Mouse (Mus musculus) limb, embryonic 12.5 days (tissue): ENCODE measurements around the gene Tmcc3. TPM values are rescaled to one million over a fixed set of nuclear protein-coding genes. Genes with fewer than 3 reads are reported as not detected.
"Not testable (repeated sequence)": the region's sequence is repeated elsewhere in the genome, so short reads cannot be mapped to it uniquely, and the experiment has no call there.

Source experiments
- ATAC-seq: fragments of 200-750 bp; cut with Nextera tagmentation; 2 replicates; pipeline ENCODE4 v1.8.0; 2017; ENCODE audit warnings: low read depth, moderate TSS enrichment; ENCODE audit not compliant: insufficient number of reproducible peaks, insufficient read depth, low FRiP score, low TSS enrichment
- H3K27ac ChIP-seq: fragments of 300-500 bp; sonication (generic); 2 replicates; pipeline ENCODE4 v1.5.1; 2016; ENCODE audit warnings: mild to moderate bottlenecking, moderate library complexity
- H3K27me3 ChIP-seq: fragments of 300-500 bp; sonication (generic); 2 replicates; pipeline ENCODE4 v1.6.1; 2016; ENCODE audit warnings: mild to moderate bottlenecking, moderate library complexity
- H3K36me3 ChIP-seq: fragments of 300-500 bp; sonication (generic); 2 replicates; pipeline ENCODE4 v1.6.1; 2016; ENCODE audit warnings: mild to moderate bottlenecking, moderate library complexity
- H3K4me1 ChIP-seq: fragments of 300-500 bp; sonication (generic); replicated peaks from 2 replicates; pipeline ENCODE4 v1.6.1; 2016
- H3K4me2 ChIP-seq: fragments of 300-500 bp; sonication (generic); 2 replicates; pipeline ENCODE4 v1.6.1; 2016; ENCODE audit warnings: mild to moderate bottlenecking, moderate library complexity
- H3K4me3 ChIP-seq: fragments of 300-500 bp; sonication (generic); replicated peaks from 2 replicates; pipeline ENCODE4 v1.5.1; 2016; ENCODE audit warnings: mild to moderate bottlenecking
- H3K9ac ChIP-seq: fragments of 300-500 bp; sonication (generic); replicated peaks from 2 replicates; pipeline ENCODE4 v1.6.1; 2016; ENCODE audit warnings: mild to moderate bottlenecking, moderate library complexity
- H3K9me3 ChIP-seq: fragments of 300-500 bp; sonication (generic); 2 replicates; pipeline ENCODE4 v1.6.1; 2016; ENCODE audit warnings: mild to moderate bottlenecking, moderate library complexity
- WGBS: fragments of 180-500 bp; shearing (Covaris S2); methylation state at CpG from one replicate; pipeline ENCODE4 v1.1.7; 2016; 5-methylcytosine and 5-hydroxymethylcytosine counted together
- polyA plus RNA-seq: library from polyadenylated mRNA; unstranded; fragments of >200 nt; fragmentation: Nextera tagmentation; extraction: Ambion mirVana; gene quantifications from 2 replicates; pipeline ENCODE4 v1.2.1, GENCODE M21; 2016

Gene Tmcc3
- polyA plus RNA-seq, 1 experiment from 2014 or later, result 9.5 TPM

DNA sequence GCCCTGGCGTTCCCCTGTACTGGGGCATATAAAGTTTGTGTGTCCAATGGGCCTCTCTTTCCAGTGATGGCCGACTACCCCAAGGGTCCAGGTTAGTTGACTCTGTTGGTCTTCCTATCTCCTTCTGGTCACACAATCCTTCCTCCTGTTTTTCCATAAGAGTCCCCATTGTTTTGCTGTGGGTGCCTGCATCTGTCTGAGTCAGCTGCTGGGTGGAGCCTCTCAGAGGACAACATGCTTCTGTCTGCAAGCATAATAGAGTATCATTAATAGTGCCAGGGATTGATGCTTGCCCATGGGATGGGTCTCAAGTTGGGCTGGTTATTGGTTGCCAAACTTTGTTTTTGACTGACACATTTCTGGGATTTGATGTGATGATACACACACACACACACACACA, 288.1 kb downstream of the Tmcc3 start:
- not testable (repeated sequence) for H3K4me3 ChIP-seq, ATAC-seq, H3K4me1 ChIP-seq, H3K27ac ChIP-seq, H3K9me3 ChIP-seq, H3K36me3 ChIP-seq, H3K4me2 ChIP-seq, H3K27me3 ChIP-seq, H3K9ac ChIP-seq
- WGBS, result 92% methylated on average over 2 of the region's 2 CpGs

- H3K9ac ChIP-seq, result no peak overlapping the region
- WGBS, result 91% methylated on average over 6 of the region's 6 CpGs
- no peaks in the 10 kb centered on the region for H3K4me1 ChIP-seq
- H3K9me3 ChIP-seq, result no peaks in the 10 kb centered on the region
- H3K27ac ChIP-seq, result no peak overlapping the region
- H3K27me3 ChIP-seq, result no peaks in the 10 kb centered on the region
- no peak overlapping the region for H3K4me3 ChIP-seq
- H3K4me2 ChIP-seq, result no peak overlapping the region
- H3K36me3 ChIP-seq, result no peaks in the 10 kb centered on the region
- ATAC-seq, result no peak
Measured at GRCm38 (mm10) chr10:94601034-94601433, 289.3 kb downstream of the Tmcc3 start.

- H3K9ac ChIP-seq, result no peak overlapping the region
- no peaks in the 10 kb centered on the region for H3K27me3 ChIP-seq
- no peak overlapping the region for H3K4me2 ChIP-seq
- H3K36me3 ChIP-seq, result no peaks in the 10 kb centered on the region
- ATAC-seq, result no peak
- H3K9me3 ChIP-seq, result no peaks in the 10 kb centered on the region
- no peaks in the 10 kb centered on the region for H3K4me1 ChIP-seq
- H3K27ac ChIP-seq, result no peak overlapping the region
- no peak overlapping the region for H3K4me3 ChIP-seq
- WGBS, result 89% methylated on average over 4 of the region's 4 CpGs
Measured at GRCm38 (mm10) chr10:94605491-94605890, 293.7 kb downstream of the Tmcc3 start.

DNA sequence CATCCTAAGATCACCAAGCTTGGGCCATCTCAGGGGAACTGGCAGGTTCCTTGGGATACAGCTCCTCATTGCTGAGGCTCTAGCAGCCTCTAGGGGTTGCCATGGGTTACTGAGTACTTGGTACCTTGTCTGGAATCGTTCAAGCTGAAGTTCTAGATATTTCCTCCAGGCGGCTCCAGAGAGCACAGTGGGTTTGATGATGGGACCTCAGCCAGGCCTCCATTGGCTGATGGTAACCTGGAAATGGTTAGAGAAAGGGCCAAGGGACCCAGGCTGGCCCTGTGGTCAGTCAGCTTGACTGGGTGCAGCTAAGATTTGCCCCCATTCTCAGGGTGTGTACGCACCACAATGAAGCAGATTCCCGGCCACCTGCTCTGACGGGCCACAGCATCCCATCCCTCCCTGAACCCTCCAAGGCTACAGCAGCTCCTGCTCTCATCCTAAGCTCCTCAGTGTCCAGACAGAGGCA, 297.6 kb downstream of the Tmcc3 start:
- WGBS, result 50% methylated on average over 5 of the region's 5 CpGs
- ATAC-seq, result no peak

DNA sequence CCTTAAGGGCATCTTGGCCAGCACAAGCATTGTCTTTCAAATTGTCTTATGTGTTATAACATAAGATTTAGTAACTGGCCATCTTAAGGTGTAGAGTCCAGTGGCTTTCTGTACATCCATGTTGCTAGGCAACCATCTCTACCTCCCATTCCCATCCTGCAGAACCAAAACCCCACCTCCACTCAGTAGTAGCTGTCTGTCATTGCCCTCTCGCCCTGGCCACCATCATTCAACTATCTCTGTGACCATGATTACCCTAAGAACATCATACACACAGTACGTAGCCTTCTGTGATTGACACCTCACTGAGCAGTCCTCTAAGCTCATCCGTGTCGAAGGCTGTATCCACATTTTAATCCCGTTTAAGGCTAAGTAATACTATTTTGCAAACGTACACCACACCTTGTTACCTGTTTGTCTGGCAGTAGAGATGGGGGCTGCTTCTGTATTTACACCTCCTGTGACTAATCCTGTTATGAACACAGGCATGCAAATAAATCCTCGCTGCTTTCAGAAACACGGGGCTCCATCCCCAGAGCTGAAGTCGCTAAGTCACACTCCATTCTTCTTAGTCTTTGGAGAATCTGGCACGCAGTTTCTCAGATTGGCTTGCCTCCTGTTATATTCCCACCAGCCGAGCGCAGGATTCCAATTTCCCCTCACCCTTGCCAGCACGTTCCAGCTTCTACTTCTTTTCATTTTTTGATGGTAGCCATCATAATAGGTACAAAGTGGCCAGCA, 299.6 kb downstream of the Tmcc3 start:
- H3K27me3 ChIP-seq, result no peaks in the 10 kb centered on the region
- H3K4me2 ChIP-seq, result no peak overlapping the region
- H3K36me3 ChIP-seq, result no peaks in the 10 kb centered on the region
- no peak overlapping the region for H3K9ac ChIP-seq
- no peak overlapping the region for H3K27ac ChIP-seq
- H3K4me3 ChIP-seq, result no peak overlapping the region
- 78% methylated on average over 13 of the region's 13 CpGs for WGBS
- peaks cover 4% of the 10 kb centered on the region; the same call in 1 of the 2 replicates for H3K4me1 ChIP-seq
- no peaks in the 10 kb centered on the region for H3K9me3 ChIP-seq
- ATAC-seq, result no peak

More for the DNA sequence above, 297.6 kb downstream of the Tmcc3 start:
- Histone ChIP-seq H3K9me3 (no peaks in the 10 kb centered on the region), H3K9ac (no peak overlapping the region), H3K27ac (no peak overlapping the region), H3K27me3 (no peaks in the 10 kb centered on the region), H3K4me2 (no peak overlapping the region), H3K4me1 (peaks cover 4% of the 10 kb centered on the region; the same call in 1 of the 2 replicates), H3K36me3 (no peaks in the 10 kb centered on the region), H3K4me3 (no peak overlapping the region)

DNA sequence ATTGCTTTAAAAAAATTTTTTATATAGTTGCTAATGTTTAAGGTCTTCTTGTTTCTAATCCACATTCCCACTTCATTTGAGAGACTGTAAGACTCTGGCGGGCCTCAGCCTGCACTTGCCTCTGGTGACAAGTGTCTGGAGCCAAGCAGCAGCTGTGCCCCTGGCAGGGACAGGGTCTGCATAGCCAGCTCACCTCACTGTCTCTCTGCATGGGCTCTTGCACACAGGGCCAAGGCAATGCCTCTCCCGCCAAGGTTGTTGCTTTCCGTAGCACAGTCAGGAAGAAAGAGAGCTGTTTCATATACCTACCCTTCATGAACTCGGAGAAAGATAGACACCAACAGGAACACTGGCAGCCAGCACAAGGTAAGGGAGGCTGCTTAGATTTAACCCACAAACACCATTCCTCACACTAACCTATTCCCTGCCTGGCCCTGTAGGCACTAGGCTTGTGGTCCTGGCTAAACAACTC, 300.3 kb downstream of the Tmcc3 start:
- Histone ChIP-seq H3K27me3 (no peaks in the 10 kb centered on the region), H3K9ac (no peak overlapping the region), H3K4me1 (peaks cover 4% of the 10 kb centered on the region; the same call in 1 of the 2 replicates), H3K27ac (no peak overlapping the region), H3K9me3 (no peaks in the 10 kb centered on the region), H3K36me3 (no peaks in the 10 kb centered on the region), H3K4me2 (no peak overlapping the region), H3K4me3 (no peak overlapping the region)
- ATAC-seq, result no peak
- WGBS, result 86% methylated on average over 4 of the region's 4 CpGs

GRCm38 (mm10) chr10:94619586-94619985, 307.8 kb downstream of the Tmcc3 start:
- no peaks in the 10 kb centered on the region for H3K9me3 ChIP-seq
- no peaks in the 10 kb centered on the region for H3K36me3 ChIP-seq
- H3K4me3 ChIP-seq, result no peak overlapping the region
- no peak overlapping the region for H3K9ac ChIP-seq
- peaks cover 9% of the 10 kb centered on the region for H3K4me1 ChIP-seq
- peaks cover 23% of the 10 kb centered on the region for H3K27me3 ChIP-seq
- no peak overlapping the region for H3K27ac ChIP-seq
- no peak overlapping the region for H3K4me2 ChIP-seq
- WGBS, result 90% methylated on average over 5 of the region's 5 CpGs
- no peak for ATAC-seq

GRCm38 (mm10) chr10:94620561-94620960, 308.8 kb downstream of the Tmcc3 start:
- peaks cover 9% of the 10 kb centered on the region for H3K4me1 ChIP-seq
- 65% methylated on average over 6 of the region's 6 CpGs for WGBS
- no peak overlapping the region for H3K4me2 ChIP-seq
- H3K9me3 ChIP-seq, result no peaks in the 10 kb centered on the region
- no peak for ATAC-seq
- H3K27me3 ChIP-seq, result peaks cover 23% of the 10 kb centered on the region
- no peak overlapping the region for H3K9ac ChIP-seq
- H3K27ac ChIP-seq, result no peak overlapping the region
- H3K36me3 ChIP-seq, result no peaks in the 10 kb centered on the region
- H3K4me3 ChIP-seq, result no peak overlapping the region

DNA sequence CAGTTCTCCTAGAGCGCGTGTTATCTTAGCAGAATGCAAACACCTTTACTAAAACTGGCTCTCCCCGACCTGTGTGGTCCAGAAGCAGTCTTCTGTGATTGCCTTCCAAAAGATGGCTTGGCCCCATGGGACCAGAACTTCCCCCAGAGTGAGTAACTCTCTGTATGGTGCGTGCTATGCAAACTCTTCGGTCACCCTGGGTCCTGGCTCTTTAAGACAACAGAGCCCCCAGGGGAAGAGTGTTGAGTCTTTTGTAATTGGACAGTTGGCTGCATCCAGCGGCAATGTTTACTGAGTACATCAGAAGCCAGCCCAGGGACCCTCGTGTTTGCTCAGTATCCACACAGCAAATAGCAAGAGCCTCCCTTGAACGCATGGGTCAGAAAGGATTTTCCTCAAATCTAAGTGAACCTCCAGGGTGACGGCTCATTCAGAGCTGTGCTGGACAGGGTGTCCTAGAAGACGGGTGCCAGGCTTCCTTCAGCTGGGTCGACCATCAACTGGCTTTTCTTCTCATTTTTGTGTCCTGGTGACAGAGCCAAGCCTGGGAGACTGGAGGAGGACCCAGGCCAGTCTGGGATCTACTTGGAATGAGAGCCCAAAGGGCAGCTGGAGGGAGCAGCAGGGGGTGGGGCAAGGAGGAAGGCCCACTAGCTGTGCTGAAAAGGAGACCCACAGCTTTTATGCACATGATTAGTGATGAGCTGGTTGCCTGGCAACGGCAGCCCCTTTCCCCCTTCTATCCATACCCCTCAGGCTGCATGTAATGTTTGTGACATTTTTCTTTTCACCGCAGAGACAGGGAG, 309.9 kb downstream of the Tmcc3 start:
- H3K9ac ChIP-seq, result no peak overlapping the region
- no peak overlapping the region for H3K4me3 ChIP-seq
- H3K4me2 ChIP-seq, result no peak overlapping the region
- H3K36me3 ChIP-seq, result no peaks in the 10 kb centered on the region
- peaks cover 23% of the 10 kb centered on the region for H3K27me3 ChIP-seq
- no peak for ATAC-seq
- H3K27ac ChIP-seq, result no peak overlapping the region
- no peaks in the 10 kb centered on the region for H3K9me3 ChIP-seq
- peaks cover 9% of the 10 kb centered on the region for H3K4me1 ChIP-seq
- 18% methylated on average over 13 of the region's 13 CpGs for WGBS

DNA sequence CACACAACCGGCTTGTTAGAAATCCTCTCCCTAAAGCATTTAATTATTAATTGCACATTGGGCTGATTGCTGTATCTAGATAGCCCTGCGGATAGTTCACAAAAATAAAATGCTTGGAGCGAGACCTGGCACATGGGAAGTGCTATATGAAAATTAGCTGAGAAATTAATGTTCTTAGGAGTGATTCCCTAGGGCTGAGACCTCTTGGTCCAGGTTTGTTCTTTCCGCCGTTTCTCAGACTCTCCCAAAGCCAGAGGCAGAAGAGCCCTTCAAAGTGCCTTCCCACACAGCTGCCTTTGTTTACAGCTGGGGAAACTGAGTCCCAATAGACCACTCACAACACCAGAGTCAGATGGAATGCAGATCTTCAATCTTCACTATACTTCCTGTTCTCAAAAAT, 310.5 kb downstream of the Tmcc3 start:
- ATAC-seq, result no peak
- WGBS, result 46% methylated on average over 5 of the region's 5 CpGs
- H3K9me3 ChIP-seq, result no peaks in the 10 kb centered on the region
- no peak overlapping the region for H3K9ac ChIP-seq
- H3K4me1 ChIP-seq, result peaks cover 9% of the 10 kb centered on the region
- no peak overlapping the region for H3K4me2 ChIP-seq
- H3K4me3 ChIP-seq, result no peak overlapping the region
- no peaks in the 10 kb centered on the region for H3K36me3 ChIP-seq
- no peak overlapping the region for H3K27ac ChIP-seq
- H3K27me3 ChIP-seq, result peaks cover 23% of the 10 kb centered on the region

DNA sequence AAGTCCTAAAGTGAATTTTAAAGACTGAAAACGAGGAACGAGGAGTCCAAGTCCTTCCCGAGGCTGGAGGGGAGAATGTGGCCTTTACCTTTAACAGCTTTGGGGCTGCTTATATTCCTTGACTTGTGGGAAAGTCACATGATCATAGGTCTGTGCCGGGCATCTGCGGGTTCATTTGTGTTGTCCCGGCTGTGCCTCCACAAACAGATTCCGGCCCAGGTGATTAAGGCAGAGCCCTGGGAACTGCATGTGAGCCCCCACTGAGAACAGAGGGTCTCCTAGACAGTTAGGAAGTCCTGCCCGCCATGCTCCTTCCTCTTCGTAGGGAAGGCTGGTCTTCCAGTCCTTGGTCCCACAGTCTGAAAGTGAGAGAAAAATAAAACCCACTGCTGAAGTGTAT, 311.1 kb downstream of the Tmcc3 start:
- WGBS, result 20% methylated on average over 9 of the region's 9 CpGs
- Histone ChIP-seq H3K9ac (no peak overlapping the region; the same call in 1 of the 2 replicates), H3K36me3 (no peaks in the 10 kb centered on the region), H3K27ac (no peak overlapping the region), H3K9me3 (no peaks in the 10 kb centered on the region), H3K4me3 (no peak overlapping the region), H3K4me2 (peak overlapping the region; percentile 43), H3K27me3 (peaks cover 23% of the 10 kb centered on the region), H3K4me1 (peaks cover 9% of the 10 kb centered on the region)
- ATAC-seq, result no peak
